Mouse (Mus musculus) liver, embryonic 16.5 days (tissue): ENCODE measurements around the gene Dop1a. TPM values are rescaled to one million over a fixed set of nuclear protein-coding genes. Genes with fewer than 3 reads are reported as not detected.

Experiments used
- ATAC-seq: fragments of 200-750 bp; cut with Nextera tagmentation; 2 replicates; pipeline ENCODE4 v1.8.0; 2017; ENCODE audit warnings: low read depth, mild to moderate bottlenecking, moderate number of reproducible peaks, moderate library complexity
- H3K27ac ChIP-seq: fragments of 300-500 bp; sonication (generic); 2 replicates; pipeline ENCODE4 v1.5.1; 2014; ENCODE audit warnings: mild to moderate bottlenecking, low read length
- H3K27me3 ChIP-seq: fragments of 300-500 bp; sonication (generic); 2 replicates; pipeline ENCODE4 v1.6.1; 2014; ENCODE audit warnings: low read depth, low read length, mixed read lengths; ENCODE audit not compliant: control insufficient read depth, insufficient read depth
- H3K36me3 ChIP-seq: fragments of 300-500 bp; sonication (generic); 2 replicates; pipeline ENCODE4 v1.6.1; 2014; ENCODE audit warnings: mild to moderate bottlenecking; ENCODE audit not compliant: control insufficient read depth, insufficient read depth
- H3K4me1 ChIP-seq: fragments of 300-500 bp; sonication (generic); 2 replicates; pipeline ENCODE4 v1.6.1; 2014; ENCODE audit warnings: low read depth, low read length, mixed read lengths; ENCODE audit not compliant: control insufficient read depth
- H3K4me2 ChIP-seq: fragments of 300-500 bp; sonication (generic); 2 replicates; pipeline ENCODE4 v1.6.1; 2014; ENCODE audit warnings: low read depth, low read length, mixed read lengths
- H3K4me3 ChIP-seq: fragments of 300-500 bp; sonication (generic); 2 replicates; pipeline ENCODE4 v1.5.1; 2014; ENCODE audit warnings: low read depth, mild to moderate bottlenecking, low read length
- H3K9ac ChIP-seq: fragments of 300-500 bp; sonication (generic); 2 replicates; pipeline ENCODE4 v1.6.1; 2014; ENCODE audit warnings: low read depth, low read length
- H3K9me3 ChIP-seq: fragments of 300-500 bp; sonication (generic); replicated peaks from 2 replicates; pipeline ENCODE4 v1.6.1; 2016; ENCODE audit warnings: low read length; ENCODE audit not compliant: control insufficient read depth
- WGBS: fragments of 180-500 bp; shearing (Covaris S2); extraction: QIAGEN DNeasy Blood & Tissue Kit; methylation state at CpG from one replicate; pipeline ENCODE4 v1.1.7; 2014; ENCODE audit not compliant: insufficient replicate concordance; 5-methylcytosine and 5-hydroxymethylcytosine counted together
- polyA plus RNA-seq: library from polyadenylated mRNA; unstranded; fragments of >200 nt; fragmentation: Nextera tagmentation; extraction: Ambion mirVana; gene quantifications from 2 replicates; pipeline ENCODE4 v1.2.1, GENCODE M21; 2015

Dop1a gene
- polyA plus RNA-seq, 1 experiment from 2014 or later = 4.6 TPM

GRCm38 (mm10) chr9:86447431-86447830, 19.5 kb upstream of the Dop1a start:
- no peak for ATAC-seq
- no peaks in the 10 kb centered on the region for H3K27me3 ChIP-seq
- H3K4me3 ChIP-seq = no peak overlapping the region
- H3K4me2 ChIP-seq = no peak overlapping the region
- H3K36me3 ChIP-seq = no peaks in the 10 kb centered on the region
- H3K9ac ChIP-seq = no peak overlapping the region
- H3K27ac ChIP-seq = no peak overlapping the region
- no peaks in the 10 kb centered on the region for H3K9me3 ChIP-seq
- H3K4me1 ChIP-seq = peaks cover 4% of the 10 kb centered on the region
- WGBS = 69% methylated on average over 8 of the region's 8 CpGs

- Histone ChIP-seq H3K9ac (no peak overlapping the region), H3K27me3 (no peaks in the 10 kb centered on the region), H3K4me2 (no peak overlapping the region), H3K9me3 (no peaks in the 10 kb centered on the region), H3K27ac (no peak overlapping the region), H3K36me3 (no peaks in the 10 kb centered on the region), H3K4me1 (peaks cover 4% of the 10 kb centered on the region), H3K4me3 (no peak overlapping the region)
- 11% methylated on average over 11 of the region's 11 CpGs for WGBS
- ATAC-seq = no peak
These were observed 17.4 kb upstream of the Dop1a start for GRCm38 (mm10) chr9:86449581-86449980.

- H3K9ac ChIP-seq = no peak overlapping the region
- ATAC-seq = peak; percentile 40
- H3K36me3 ChIP-seq = no peaks in the 10 kb centered on the region
- peaks cover 4% of the 10 kb centered on the region for H3K4me1 ChIP-seq
- H3K4me3 ChIP-seq = no peak overlapping the region
- H3K9me3 ChIP-seq = no peaks in the 10 kb centered on the region
- no peak overlapping the region for H3K27ac ChIP-seq
- WGBS = 17% methylated on average over 6 of the region's 6 CpGs
- no peaks in the 10 kb centered on the region for H3K27me3 ChIP-seq
- no peak overlapping the region for H3K4me2 ChIP-seq
These were observed 15.9 kb upstream of the Dop1a start for GRCm38 (mm10) chr9:86451094-86451493.

DNA sequence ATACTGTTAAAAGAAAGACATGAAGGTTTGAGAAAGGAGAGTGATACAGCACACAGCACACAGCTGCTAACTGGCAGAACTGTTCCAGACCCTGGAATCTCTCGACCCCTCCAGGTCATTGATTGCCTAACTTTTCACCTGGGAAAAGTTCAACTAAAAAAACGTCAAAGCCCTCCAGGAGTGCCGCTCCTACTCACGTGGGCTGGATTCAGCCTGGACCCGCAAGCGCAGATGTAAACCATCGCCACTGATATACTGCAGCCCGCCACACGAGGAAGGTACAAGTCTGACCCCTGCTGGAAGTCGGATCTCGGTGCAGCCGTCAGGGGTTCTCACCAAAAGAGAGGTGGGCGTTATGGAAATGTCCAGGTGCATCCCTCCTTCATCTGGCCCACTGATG, 15.3 kb upstream of the Dop1a start:
- Histone ChIP-seq H3K36me3 (no peaks in the 10 kb centered on the region), H3K4me3 (no peak overlapping the region), H3K9ac (no peak overlapping the region), H3K27ac (no peak overlapping the region), H3K4me1 (peaks cover 4% of the 10 kb centered on the region), H3K4me2 (peak overlapping the region; percentile 44; the same call in 1 of the 2 replicates), H3K27me3 (no peaks in the 10 kb centered on the region), H3K9me3 (no peaks in the 10 kb centered on the region)
- ATAC-seq = peak; percentile 64
- 1% methylated on average over 13 of the region's 13 CpGs for WGBS

DNA sequence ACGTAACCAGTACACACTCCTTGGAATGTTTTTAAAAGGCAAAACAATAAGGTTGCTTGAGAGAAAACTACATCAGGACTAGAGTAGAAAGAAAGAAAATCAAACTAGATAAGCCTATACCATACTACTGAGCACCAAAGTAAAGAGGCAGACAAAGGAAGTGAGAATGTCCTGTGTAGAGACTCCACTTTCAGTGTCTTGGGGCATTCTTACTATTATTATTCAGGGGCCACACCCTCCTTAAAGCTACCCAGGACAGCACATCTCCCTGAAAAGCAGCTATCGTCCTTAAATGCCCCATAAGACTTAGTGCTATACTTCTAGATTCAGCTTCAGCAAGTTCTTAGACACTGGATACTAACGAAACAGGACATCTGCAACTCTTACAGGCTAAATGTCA, 13.3 kb upstream of the Dop1a start:
- Histone ChIP-seq H3K4me1 (peaks cover 4% of the 10 kb centered on the region), H3K27me3 (no peaks in the 10 kb centered on the region), H3K27ac (no peak overlapping the region), H3K36me3 (no peaks in the 10 kb centered on the region), H3K9ac (no peak overlapping the region), H3K4me2 (no peak overlapping the region), H3K9me3 (no peaks in the 10 kb centered on the region), H3K4me3 (no peak overlapping the region)
- WGBS = 60% methylated on average over 3 of the region's 3 CpGs
- no peak for ATAC-seq

DNA sequence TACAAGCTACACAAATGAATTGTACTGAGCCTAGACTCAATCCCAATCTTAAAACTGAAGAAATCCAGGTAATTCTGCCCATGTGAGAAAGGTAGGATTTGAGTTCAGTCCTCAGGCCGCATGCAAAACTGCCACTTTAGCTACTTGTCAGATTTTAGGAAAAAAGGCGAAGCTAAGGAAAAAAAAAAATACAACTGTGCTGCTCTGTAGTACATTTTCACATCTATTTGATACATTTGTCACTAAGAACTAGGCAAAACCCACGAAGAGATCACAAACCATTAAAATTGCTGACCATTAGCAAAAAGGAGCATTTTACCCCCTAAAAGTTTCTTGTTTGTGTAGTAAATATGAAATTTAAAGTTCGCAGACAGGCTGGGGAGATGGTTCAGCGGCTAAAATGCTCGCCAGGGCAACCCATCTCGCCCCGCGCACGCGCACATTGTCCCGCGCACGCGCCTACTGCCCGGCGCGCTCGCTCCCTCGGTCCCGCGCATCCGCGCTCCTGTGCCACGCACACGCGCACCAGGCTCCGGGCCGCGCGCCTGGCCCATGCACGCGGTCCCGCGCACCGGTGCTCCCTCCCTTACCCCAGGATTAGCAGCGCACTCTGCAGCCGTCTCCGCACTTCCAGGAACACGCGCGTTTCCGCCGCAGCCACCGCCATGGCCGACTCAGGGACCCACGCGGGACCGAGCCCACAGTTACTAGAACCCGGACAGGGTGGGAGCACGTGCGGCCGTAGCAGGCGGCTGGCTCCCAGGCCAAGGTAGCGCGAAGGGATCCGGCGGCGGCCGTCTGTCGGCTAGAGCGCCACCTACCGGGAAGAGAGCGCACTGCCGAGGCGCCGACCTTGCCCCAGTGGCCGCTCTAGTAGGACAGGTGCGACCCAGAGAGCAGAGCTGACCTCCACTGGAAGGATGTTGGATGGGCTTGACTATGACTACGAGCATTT, 2.5 kb upstream of the Dop1a start, which contains the start of gene Ube2cbp:
Gene Ube2cbp (minus strand): TSS at position 800 of the 955 bp plus-strand sequence.
- H3K9ac ChIP-seq = peak within 1 kb of the TSS; percentile 76
- H3K4me1 ChIP-seq = peaks cover 7% of the 10 kb centered on the region
- WGBS = 1% methylated on average over 70 of the region's 70 CpGs
- H3K9me3 ChIP-seq = no peaks in the 10 kb centered on the region
- H3K4me3 ChIP-seq = peak within 1 kb of the TSS; percentile 79
- peak; percentile 82 for ATAC-seq
- peak within 1 kb of the TSS; percentile 95 for H3K4me2 ChIP-seq
- H3K36me3 ChIP-seq = no peaks in the 10 kb centered on the region
- peak within 1 kb of the TSS; percentile 57 for H3K27ac ChIP-seq
- H3K27me3 ChIP-seq = no peaks in the 10 kb centered on the region

GRCm38 (mm10) chr9:86475956-86476355, 9.0 kb downstream of the Dop1a start:
- Histone ChIP-seq H3K4me2 (no peak overlapping the region), H3K27me3 (no peaks in the 10 kb centered on the region), H3K9me3 (no peaks in the 10 kb centered on the region), H3K4me3 (no peak overlapping the region), H3K4me1 (peaks cover 4% of the 10 kb centered on the region), H3K27ac (no peak overlapping the region), H3K36me3 (no peaks in the 10 kb centered on the region), H3K9ac (no peak overlapping the region)
- 65% methylated on average over 4 of the region's 4 CpGs for WGBS
- no peak for ATAC-seq

- ATAC-seq = 0 out of 2 replicates have a peak, but pooled peaks have one; percentile 13
- peaks cover 4% of the 10 kb centered on the region for H3K4me1 ChIP-seq
- no peaks in the 10 kb centered on the region for H3K36me3 ChIP-seq
- no peak overlapping the region for H3K4me2 ChIP-seq
- no peak overlapping the region for H3K4me3 ChIP-seq
- no peak overlapping the region for H3K9ac ChIP-seq
- no peaks in the 10 kb centered on the region for H3K9me3 ChIP-seq
- H3K27me3 ChIP-seq = no peaks in the 10 kb centered on the region
- WGBS = 28% methylated on average over 5 of the region's 5 CpGs
- H3K27ac ChIP-seq = no peak overlapping the region
These were observed 9.8 kb downstream of the Dop1a start for GRCm38 (mm10) chr9:86476763-86477162.

- WGBS = 77% methylated on average over 5 of the region's 5 CpGs
- Histone ChIP-seq H3K27me3 (no peaks in the 10 kb centered on the region), H3K36me3 (no peaks in the 10 kb centered on the region), H3K9ac (no peak overlapping the region), H3K4me3 (no peak overlapping the region), H3K9me3 (no peaks in the 10 kb centered on the region), H3K4me1 (peaks cover 4% of the 10 kb centered on the region), H3K27ac (no peak overlapping the region), H3K4me2 (no peak overlapping the region)
- ATAC-seq = no peak
These were observed 11.6 kb downstream of the Dop1a start for GRCm38 (mm10) chr9:86478414-86479093.
